Mouse (Mus musculus): ENCODE measurements around the gene B3gnt2.

DNA sequence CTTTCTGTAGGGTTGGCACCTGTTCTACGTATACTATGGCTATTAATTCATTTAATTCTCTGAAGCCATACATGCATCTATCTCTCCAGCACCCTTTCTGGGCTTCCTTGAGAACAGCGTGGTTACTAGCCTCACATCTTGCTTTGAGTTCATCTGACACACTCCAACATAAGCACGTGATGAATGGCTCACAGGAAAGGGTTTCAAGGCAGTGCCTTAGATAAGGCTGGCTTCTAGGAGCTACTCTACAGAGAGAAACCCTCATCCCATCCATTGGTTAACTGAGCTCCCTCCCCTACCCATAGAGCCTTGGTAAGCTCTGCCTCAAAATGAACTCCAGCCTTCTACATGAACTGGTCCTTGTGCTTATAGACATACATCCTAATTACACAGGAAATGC, 47.3 kb downstream of the B3gnt2 start:
- TF ChIP-seq POLR2A (IDR thresholded peaks at IDR 0.05; ENCODE audit: insufficient read length, low read depth), result no peak
- TF ChIP-seq MAX (IDR thresholded peaks at IDR 0.05; ENCODE audit: low read depth), result no peak
- no peak for TF ChIP-seq CEBPB (IDR thresholded peaks at IDR 0.05; ENCODE audit: insufficient read depth, poor library complexity, severe bottlenecking)
- no peak for TF ChIP-seq POLR2AphosphoS2 (IDR thresholded peaks at IDR 0.05; ENCODE audit: insufficient read length, low read depth)
- TF ChIP-seq TCF12 (IDR thresholded peaks at IDR 0.05; ENCODE audit: insufficient read depth, poor library complexity, severe bottlenecking), result no peak
- TF ChIP-seq E2F4 (IDR thresholded peaks at IDR 0.05; ENCODE audit: insufficient read depth), result no peak
- TF ChIP-seq MYOD1 (IDR thresholded peaks at IDR 0.05; ENCODE audit: control insufficient read depth in 1 of 3, insufficient read length in 2 of 3, low read depth in 2 of 3), result no peak
- TF ChIP-seq MYOG (IDR thresholded peaks at IDR 0.05; ENCODE audit: control insufficient read depth in 1 of 3, insufficient read depth in 1 of 3, insufficient read length in 2 of 3, low read depth in 2 of 3), result no peak
- no peak for TF ChIP-seq REST (IDR thresholded peaks at IDR 0.05; ENCODE audit: insufficient read depth, insufficient read length)
- TF ChIP-seq TCF3 (IDR thresholded peaks at IDR 0.05; ENCODE audit: insufficient read length, low read depth), result no peak

Data from myocyte (in vitro differentiated cells).